Mouse (Mus musculus): Measurements from ENCODE around the gene Gm11168.
"Not testable (repeated sequence)": the region's sequence is repeated elsewhere in the genome, so short reads cannot be mapped to it uniquely, and the experiment has no call there.

DNA sequence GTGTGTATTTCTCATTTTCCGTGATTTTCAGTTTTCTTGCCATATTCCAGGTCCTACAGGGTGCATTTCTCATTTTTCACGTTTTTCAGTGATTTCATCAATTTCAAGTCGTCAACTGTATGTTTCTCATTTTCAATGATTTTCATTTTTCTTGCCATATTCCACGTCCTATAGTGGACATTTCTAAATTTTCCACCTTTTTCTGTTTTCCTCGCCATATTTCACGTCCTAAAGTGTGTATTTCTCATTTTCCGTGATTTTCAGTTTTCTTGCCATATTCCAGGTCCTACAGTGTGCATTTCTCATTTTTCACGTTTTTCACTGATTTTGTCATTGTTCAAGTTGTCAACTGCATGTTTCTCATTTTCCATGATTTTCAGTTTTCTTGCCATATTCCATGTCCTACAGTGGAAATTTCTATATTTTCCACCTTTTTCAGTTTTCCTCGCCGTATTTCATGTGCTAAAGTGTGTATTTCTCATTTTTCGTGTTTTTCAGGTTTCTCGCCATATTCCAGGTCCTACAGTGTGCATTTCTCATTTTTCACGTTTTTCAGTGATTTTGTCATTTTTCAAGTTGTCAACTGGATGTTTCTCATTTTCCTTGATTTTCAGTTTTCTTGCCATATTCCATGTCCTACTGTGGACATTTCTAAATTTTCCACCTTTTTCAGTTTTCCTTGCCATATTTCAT, 19.3 kb downstream of the Gm11168 start:
- TF ChIP-seq CTCF (conservative IDR thresholded peaks at IDR 0.05; ENCODE audit: low read length); POU5F1 (IDR thresholded peaks at IDR 0.05; ENCODE audit: borderline replicate concordance, low read length); NANOG (IDR thresholded peaks at IDR 0.05; ENCODE audit: borderline replicate concordance, low read length): not testable (repeated sequence)

Data from E14TG2a.4 (cell line).